Mouse (Mus musculus): ENCODE results near the gene Naa11.

The Naa11 gene

GRCm38 (mm10) chr5:97344144-97344543 lies 48.0 kb downstream of the Naa11 start:
- no peak for DNase-seq (ENCODE audit: low spot score)

- no peak for DNase-seq (ENCODE audit: low spot score)
These were observed 57.4 kb downstream of the Naa11 start for GRCm38 (mm10) chr5:97334794-97335193.
